Mouse (Mus musculus) embryonic fibroblast, embryonic 13.5 days (primary cell): ENCODE measurements at regions not wholly inside any gene's neighbourhood (a gene's known extent, or its start where the extent isn't known, plus 50 kb on each side); places are given as distances from the start of the nearest gene placed in this dataset.
A peak's percentile ranks its signal among the peaks of the same experiment; 100 is the strongest.

Experiments used
- H3K27ac ChIP-seq: 2 replicates; pipeline ENCODE4 v1.5.1; 2012; ENCODE audit warnings: low read length, control low read depth, inconsistent platforms; ENCODE audit not compliant: insufficient read depth
- H3K4me1 ChIP-seq: 2 replicates; pipeline ENCODE4 v1.6.1; 2011; ENCODE audit warnings: low read length; ENCODE audit not compliant: control insufficient read depth, insufficient read depth
- H3K4me3 ChIP-seq: 2 replicates; pipeline ENCODE4 v1.5.1; 2011; ENCODE audit warnings: mild to moderate bottlenecking, control low read depth, low read length; ENCODE audit not compliant: insufficient read depth
- CTCF ChIP-seq: IDR thresholded peaks from 2 replicates; pipeline ENCODE4 v1.5.1; 2011; ENCODE audit warnings: mild to moderate bottlenecking, control low read depth, low read length, moderate library complexity, borderline replicate concordance; ENCODE audit not compliant: insufficient read depth
- POLR2A ChIP-seq: IDR thresholded peaks from 2 replicates; pipeline ENCODE4 v1.6.1; 2011; ENCODE audit warnings: low read depth, mild to moderate bottlenecking, control low read depth, low read length, moderate library complexity

GRCm38 (mm10) chr7:133177179-133177575, 53.0 kb upstream of the Ctbp2 start:
- no peak for TF ChIP-seq CTCF
- TF ChIP-seq POLR2A = no peak
- H3K4me1 ChIP-seq = peaks cover 6% of the 10 kb centered on the region; the same call in 1 of the 2 replicates
- H3K4me3 ChIP-seq = no peak overlapping the region
- H3K27ac ChIP-seq = no peak overlapping the region

- H3K4me1 ChIP-seq = peaks cover 6% of the 10 kb centered on the region; the same call in 1 of the 2 replicates
- H3K4me3 ChIP-seq = no peak overlapping the region
- TF ChIP-seq CTCF (no peak), POLR2A (no peak)
- peak overlapping the region; percentile 13; the same call in 1 of the 2 replicates for H3K27ac ChIP-seq
Observed at GRCm38 (mm10) chr7:133176256-133177178, 52.4 kb upstream of the Ctbp2 start.
